Mouse (Mus musculus) left cerebral cortex, postnatal 10 days (tissue): ENCODE data around the gene Skida1. TPM values are rescaled to one million over a fixed set of nuclear protein-coding genes. Genes with fewer than 3 reads are reported as not detected.
A peak's percentile ranks its signal among the peaks of the same experiment; 100 is the strongest.

Source experiments
- DNase-seq, 2 experiments: peaks; one replicate each; pipeline ENCODE4 v3.0.0; 2021 to 2022; ENCODE audit warnings: low spot score in 2 of 2, mixed read lengths in 1 of 2; ENCODE audit errors: extremely low spot score in 1 of 2
- intact Hi-C: fragments of 180-260 bp; cut with DNase I; formaldehyde crosslinking; loops from one replicate; pipeline ENCODE4 v1.15.1; 2025
- total RNA-seq, 2 experiments: library from RNA; stranded (reverse); gene quantifications; 2 replicates each; pipeline ENCODE4 v1.2.3; 2021

The Skida1 gene
- total RNA-seq, 2 experiments from 2014 or later: 6.7 to 8.2 TPM

- no peak for DNase-seq
- intact Hi-C loops: no loop called here
These were observed 2.7 kb downstream of the Skida1 start for GRCm38 (mm10) chr2:18046186-18046585.

GRCm38 (mm10) chr2:18045781-18046181 lies 3.1 kb downstream of the Skida1 start:
- intact Hi-C loops: no loop called here
- no peak for DNase-seq

GRCm38 (mm10) chr2:18045143-18045780 lies 3.6 kb downstream of the Skida1 start:
- DNase-seq: no peak
- intact Hi-C loops: no loop called here

GRCm38 (mm10) chr2:18041199-18041885 lies 7.5 kb downstream of the Skida1 start:
- intact Hi-C loops: no loop called here
- peak in 1 of 2 experiments; percentile 73 for DNase-seq

- DNase-seq: no peak
- intact Hi-C loops: no loop called here
These were observed 8.3 kb downstream of the Skida1 start for GRCm38 (mm10) chr2:18040347-18041160.

GRCm38 (mm10) chr2:18039566-18040290 lies 9.1 kb downstream of the Skida1 start:
- intact Hi-C loops: no loop called here
- peak in 1 of 2 experiments; percentile 50 for DNase-seq

- intact Hi-C loops: no loop called here
- no peak for DNase-seq
These were observed 9.9 kb downstream of the Skida1 start for GRCm38 (mm10) chr2:18038895-18039371.

GRCm38 (mm10) chr2:18038141-18038752 lies 10.6 kb downstream of the Skida1 start:
- no peak for DNase-seq
- intact Hi-C loops: no loop called here

- intact Hi-C loops: no loop called here
- no peak for DNase-seq
These were observed 11.4 kb downstream of the Skida1 start, which contains the start of gene A930004D18Rik for GRCm38 (mm10) chr2:18037491-18037890. TSS of gene A930004D18Rik (minus strand) at chr2:18037737.

- DNase-seq: no peak
- intact Hi-C loops: loop anchor here (5.0 kb wide), 2 partner anchors 643 to 658 kb away; partner anchors contain the start of genes Bmi1 and Spag6
These were observed 14.2 kb downstream of the Skida1 start for GRCm38 (mm10) chr2:18034371-18035250.

GRCm38 (mm10) chr2:18033166-18034108 lies 15.4 kb downstream of the Skida1 start:
- intact Hi-C loops: loop anchor here (5.0 kb wide), 2 partner anchors 644 to 659 kb away; partner anchors contain the start of genes Bmi1 and Spag6
- DNase-seq: no peak

GRCm38 (mm10) chr2:18032538-18032895 lies 16.3 kb downstream of the Skida1 start:
- no peak for DNase-seq
- intact Hi-C loops: loop anchor here (5.0 kb wide), 2 partner anchors 645 to 660 kb away; partner anchors contain the start of genes Bmi1 and Spag6

GRCm38 (mm10) chr2:18031831-18032537 lies 16.9 kb downstream of the Skida1 start:
- intact Hi-C loops: loop anchor here (5.0 kb wide), 2 partner anchors 645 to 660 kb away; partner anchors contain the start of genes Bmi1 and Spag6

GRCm38 (mm10) chr2:18031271-18031821 lies 17.5 kb downstream of the Skida1 start:
- intact Hi-C loops: loop anchor here (5.0 kb wide), 2 partner anchors 646 to 661 kb away; partner anchors contain the start of genes Bmi1 and Spag6
- no peak for DNase-seq

More at GRCm38 (mm10) chr2:18031831-18032537, 16.9 kb downstream of the Skida1 start:
- peak in 1 of 2 experiments; percentile 75 for DNase-seq

GRCm38 (mm10) chr2:18030581-18030980 lies 18.3 kb downstream of the Skida1 start:
- DNase-seq: no peak
- intact Hi-C loops: loop anchor here (5.0 kb wide), 2 partner anchors 647 to 662 kb away; partner anchors contain the start of genes Bmi1 and Spag6
